Mouse (Mus musculus): ENCODE measurements around the gene Chd3.

Chd3 gene

GRCm38 (mm10) chr11:69369215-69369989, at the start of gene Chd3:
TSS of gene Chd3 (minus strand) at chr11:69369406.
- in situ Hi-C loops (cut with MboI, MseI), result no loop called here

- in situ Hi-C loops (cut with MboI, MseI), result loop anchor here in 1 of 2 experiments (10.0 kb wide), 2 partner anchors 323 to 577 kb away; partner anchors contain the start of genes Gabarap, Per1 and Phf23
These were observed 48.5 kb upstream of the Chd3 start for GRCm38 (mm10) chr11:69417449-69418384.

GRCm38 (mm10) chr11:69416921-69417448, 47.8 kb upstream of the Chd3 start:
- in situ Hi-C loops (cut with MboI, MseI), result loop anchor here in 1 of 2 experiments (10.0 kb wide), 2 partner anchors 322 to 578 kb away; partner anchors contain the start of genes Gabarap, Per1 and Phf23

GRCm38 (mm10) chr11:69416509-69416908, 47.3 kb upstream of the Chd3 start:
- in situ Hi-C loops (cut with MboI, MseI), result loop anchor here in 1 of 2 experiments (10.0 kb wide), 2 partner anchors 322 to 578 kb away; partner anchors contain the start of genes Gabarap, Per1 and Phf23

GRCm38 (mm10) chr11:69415668-69416451, 46.7 kb upstream of the Chd3 start:
- in situ Hi-C loops (cut with MboI, MseI), result loop anchor here in 1 of 2 experiments (10.0 kb wide), 2 partner anchors 321 to 579 kb away; partner anchors contain the start of genes Gabarap, Per1 and Phf23

GRCm38 (mm10) chr11:69415327-69415667, 46.1 kb upstream of the Chd3 start:
- in situ Hi-C loops (cut with MboI, MseI), result loop anchor here in 1 of 2 experiments (10.0 kb wide), 2 partner anchors 320 to 580 kb away; partner anchors contain the start of genes Gabarap, Per1 and Phf23

- in situ Hi-C loops (cut with MboI, MseI), result loop anchor here in 1 of 2 experiments (10.0 kb wide), 2 partner anchors 320 to 580 kb away; partner anchors contain the start of genes Gabarap, Per1 and Phf23
These were observed 45.5 kb upstream of the Chd3 start for GRCm38 (mm10) chr11:69414421-69415326.

GRCm38 (mm10) chr11:69413221-69414181, 44.3 kb upstream of the Chd3 start, which contains the start of gene Kdm6b:
TSS of gene Kdm6b (minus strand) at chr11:69413675.
- in situ Hi-C loops (cut with MboI, MseI), result loop anchor here in 1 of 2 experiments (10.0 kb wide), 2 partner anchors 319 to 581 kb away; partner anchors contain the start of genes Gabarap, Per1 and Phf23

GRCm38 (mm10) chr11:69412548-69412947, 43.3 kb upstream of the Chd3 start:
- in situ Hi-C loops (cut with MboI, MseI), result loop anchor here in 1 of 2 experiments (10.0 kb wide), 2 partner anchors 318 to 582 kb away; partner anchors contain the start of genes Gabarap, Per1 and Phf23

GRCm38 (mm10) chr11:69411538-69412203, 42.5 kb upstream of the Chd3 start:
- in situ Hi-C loops (cut with MboI, MseI), result loop anchor here in 1 of 2 experiments (10.0 kb wide), 2 partner anchors 317 to 583 kb away; partner anchors contain the start of genes Gabarap, Per1 and Phf23

GRCm38 (mm10) chr11:69411073-69411535, 41.9 kb upstream of the Chd3 start:
- in situ Hi-C loops (cut with MboI, MseI), result loop anchor here in 1 of 2 experiments (10.0 kb wide), 2 partner anchors 316 to 584 kb away; partner anchors contain the start of genes Gabarap, Per1 and Phf23

GRCm38 (mm10) chr11:69410310-69411072, 41.3 kb upstream of the Chd3 start:
- in situ Hi-C loops (cut with MboI, MseI), result loop anchor here in 1 of 2 experiments (10.0 kb wide), 2 partner anchors 316 to 584 kb away; partner anchors contain the start of genes Gabarap, Per1 and Phf23

GRCm38 (mm10) chr11:69410045-69410309, 40.8 kb upstream of the Chd3 start:
- in situ Hi-C loops (cut with MboI, MseI), result loop anchor here in 1 of 2 experiments (10.0 kb wide), 2 partner anchors 315 to 585 kb away; partner anchors contain the start of genes Gabarap, Per1 and Phf23

GRCm38 (mm10) chr11:69409378-69410044, 40.3 kb upstream of the Chd3 start:
- in situ Hi-C loops (cut with MboI, MseI), result loop anchor here (5.0 to 10.0 kb wide), 5 partner anchors 105 to 1255 kb away; partner anchors contain the start of genes Gabarap (in 2 of the 2), Per1 (in 1 of the 2), Phf23 (in 1 of the 2) and Spag7 (in 1 of the 2)

All from T-helper 17 cell (primary cell).